Mouse (Mus musculus): Measurements from ENCODE around the gene Wsb1. TPM values are rescaled to one million over a fixed set of nuclear protein-coding genes. Genes with fewer than 3 reads are reported as not detected.

Wsb1 gene
- polyA plus RNA-seq, 1 experiment from 2014 or later = 517 TPM

DNA sequence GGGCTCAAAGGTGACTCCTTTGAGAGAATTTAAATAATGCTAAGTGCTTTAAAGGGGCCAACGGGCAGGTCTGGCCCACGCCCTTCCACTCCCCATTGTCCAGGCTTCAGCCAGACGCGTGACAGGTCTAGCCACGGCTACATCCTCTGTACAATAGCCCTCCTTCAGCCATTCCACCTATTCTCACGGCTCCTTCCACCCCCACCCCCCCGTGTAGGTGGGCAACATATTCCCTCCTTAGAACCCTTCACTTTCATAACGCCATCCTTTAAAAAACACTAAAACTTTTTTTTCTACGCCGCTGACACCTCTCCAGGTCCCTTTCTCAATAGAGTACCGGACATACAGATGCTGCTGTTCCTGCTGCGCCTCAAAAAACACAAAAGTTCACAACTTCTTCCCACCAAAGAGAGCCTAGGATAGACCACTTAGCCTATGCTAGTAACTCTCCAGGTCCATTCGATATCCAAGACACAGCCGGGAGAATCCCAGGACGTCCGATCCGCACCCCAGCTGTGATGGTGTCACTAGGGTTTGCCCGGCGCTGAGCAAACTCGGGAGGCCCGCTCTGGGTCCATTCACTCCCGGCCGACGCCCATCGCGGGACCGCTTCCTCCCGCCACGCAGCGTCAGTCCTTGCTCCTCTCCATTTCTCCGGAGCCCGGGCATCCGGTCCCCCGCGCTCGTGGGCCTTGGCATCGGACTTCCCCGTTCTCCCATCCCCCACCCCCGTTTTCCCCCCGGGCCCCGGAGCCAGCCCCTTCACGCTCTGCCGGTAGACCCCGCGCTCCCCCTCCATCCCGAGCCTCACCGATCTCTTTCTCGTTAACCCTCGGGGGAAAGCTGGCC lies 705 bp downstream of the Wsb1 start:
- H3K27ac ChIP-seq = peak overlapping the region; percentile 98
- no peaks in the 10 kb centered on the region for H3K9me3 ChIP-seq
- peaks cover 21% of the 10 kb centered on the region for H3K36me3 ChIP-seq
- WGBS = under 1% methylated on average over 49 of the region's 49 CpGs
- H3K27me3 ChIP-seq = no peaks in the 10 kb centered on the region
- H3K4me2 ChIP-seq (replicated peaks) = peak overlapping the region; percentile 88
- peaks cover 39% of the 10 kb centered on the region for H3K4me1 ChIP-seq (replicated peaks)
- peak; percentile 74 for ATAC-seq
- H3K9ac ChIP-seq (replicated peaks) = peak overlapping the region; percentile 98
- peak overlapping the region; percentile 94 for H3K4me3 ChIP-seq (replicated peaks)

- 25% methylated on average over 6 of the region's 6 CpGs for WGBS
- Histone ChIP-seq H3K4me1 (replicated peaks) (peaks cover 39% of the 10 kb centered on the region), H3K9ac (replicated peaks) (peak overlapping the region; percentile 98), H3K4me3 (replicated peaks) (peak overlapping the region; percentile 94), H3K36me3 (peaks cover 26% of the 10 kb centered on the region), H3K9me3 (no peaks in the 10 kb centered on the region), H3K4me2 (replicated peaks) (peak overlapping the region; percentile 88), H3K27ac (no peak overlapping the region; the same call in 1 of the 2 replicates), H3K27me3 (no peaks in the 10 kb centered on the region)
- peak; percentile 9; the same call in 1 of the 2 replicates for ATAC-seq
Measured at GRCm38 (mm10) chr11:79252881-79253541, 1.5 kb downstream of the Wsb1 start.

DNA sequence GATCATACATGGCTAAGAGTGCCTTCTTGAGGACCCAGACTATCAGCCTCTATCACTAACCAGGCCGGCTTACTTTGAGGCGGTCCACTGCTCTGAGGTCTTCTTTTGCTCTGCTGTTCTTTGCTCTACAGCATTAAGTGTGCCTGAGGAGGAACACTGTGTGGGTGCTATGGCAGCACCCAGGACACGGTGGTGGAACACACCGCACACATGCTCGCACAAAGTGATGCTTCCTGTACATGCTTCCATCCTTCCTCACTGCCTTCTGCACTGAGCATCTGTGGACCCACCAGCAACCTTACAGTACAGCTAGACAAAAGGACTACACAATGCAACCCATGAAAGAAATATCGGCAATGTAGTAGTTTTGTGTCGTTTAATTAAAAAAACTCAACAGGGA lies 15.4 kb downstream of the Wsb1 start:
- no peaks in the 10 kb centered on the region for H3K9me3 ChIP-seq
- no peak overlapping the region for H3K9ac ChIP-seq (replicated peaks)
- H3K36me3 ChIP-seq = peaks cover 52% of the 10 kb centered on the region
- no peaks in the 10 kb centered on the region for H3K27me3 ChIP-seq
- no peaks in the 10 kb centered on the region for H3K4me1 ChIP-seq (replicated peaks)
- H3K4me2 ChIP-seq (replicated peaks) = no peak overlapping the region
- WGBS = 96% methylated on average over 7 of the region's 7 CpGs
- no peak for ATAC-seq
- no peak overlapping the region for H3K4me3 ChIP-seq (replicated peaks)
- H3K27ac ChIP-seq = no peak overlapping the region

- no peak overlapping the region for H3K27ac ChIP-seq
- no peak overlapping the region for H3K4me2 ChIP-seq (replicated peaks)
- H3K4me1 ChIP-seq (replicated peaks) = no peaks in the 10 kb centered on the region
- no peaks in the 10 kb centered on the region for H3K27me3 ChIP-seq
- WGBS = 36% methylated on average over 1 of the region's 1 CpGs
- no peak overlapping the region for H3K4me3 ChIP-seq (replicated peaks)
- H3K9ac ChIP-seq (replicated peaks) = no peak overlapping the region
- peaks cover 51% of the 10 kb centered on the region for H3K36me3 ChIP-seq
- ATAC-seq = no peak
- H3K9me3 ChIP-seq = no peaks in the 10 kb centered on the region
Measured at GRCm38 (mm10) chr11:79238398-79238752, 16.1 kb downstream of the Wsb1 start.

- peaks cover 47% of the 10 kb centered on the region for H3K36me3 ChIP-seq
- ATAC-seq = no peak
- no peaks in the 10 kb centered on the region for H3K4me1 ChIP-seq (replicated peaks)
- no peaks in the 10 kb centered on the region for H3K9me3 ChIP-seq
- 92% methylated on average over 11 of the region's 11 CpGs for WGBS
- H3K27me3 ChIP-seq = no peaks in the 10 kb centered on the region
- H3K4me2 ChIP-seq (replicated peaks) = no peak overlapping the region
- no peak overlapping the region for H3K27ac ChIP-seq
- H3K4me3 ChIP-seq (replicated peaks) = no peak overlapping the region
- no peak overlapping the region for H3K9ac ChIP-seq (replicated peaks)
Measured at GRCm38 (mm10) chr11:79237644-79238397, 16.6 kb downstream of the Wsb1 start.

GRCm38 (mm10) chr11:79230251-79230570 lies 24.3 kb downstream of the Wsb1 start:
- no peak overlapping the region for H3K9ac ChIP-seq (replicated peaks)
- H3K27ac ChIP-seq = no peak overlapping the region
- H3K27me3 ChIP-seq = no peaks in the 10 kb centered on the region
- no peak overlapping the region for H3K4me2 ChIP-seq (replicated peaks)
- WGBS = 90% methylated on average over 13 of the region's 13 CpGs
- H3K9me3 ChIP-seq = no peaks in the 10 kb centered on the region
- H3K4me3 ChIP-seq (replicated peaks) = no peak overlapping the region
- no peaks in the 10 kb centered on the region for H3K36me3 ChIP-seq
- H3K4me1 ChIP-seq (replicated peaks) = no peaks in the 10 kb centered on the region
- no peak for ATAC-seq

DNA sequence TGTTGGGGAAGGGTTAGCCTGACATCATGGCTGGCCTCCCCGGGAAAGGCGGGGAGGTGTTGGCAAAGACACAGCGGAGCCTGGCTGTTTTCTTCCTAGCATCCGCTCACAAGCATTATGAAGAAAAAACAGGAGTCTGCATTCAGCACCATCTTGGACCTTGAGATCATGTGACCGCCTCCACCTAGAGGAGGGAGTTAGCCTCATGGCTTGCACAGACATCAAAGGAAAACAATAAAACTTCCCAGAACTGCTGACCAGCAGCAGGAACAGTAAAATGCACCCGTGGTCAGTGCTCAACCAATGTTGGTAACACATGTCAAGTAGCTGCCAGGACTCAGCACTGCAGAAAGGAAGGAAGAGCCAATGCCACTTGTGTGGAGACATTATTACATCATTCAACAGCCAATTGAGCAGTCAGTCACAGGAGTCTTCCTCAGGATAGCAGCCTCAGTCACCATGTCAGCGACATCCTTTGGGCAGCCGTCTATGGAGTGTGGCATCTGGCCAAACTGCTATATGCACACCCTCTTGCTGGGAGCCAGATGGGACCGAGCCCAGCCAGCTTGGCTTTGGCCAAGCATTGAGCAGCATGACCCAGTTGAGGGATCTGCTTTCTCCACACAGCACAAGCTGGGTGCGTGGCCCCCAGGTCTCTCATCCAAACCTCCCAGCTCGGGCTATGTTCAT lies 24.8 kb downstream of the Wsb1 start:
- whole genome bisulfite sequencing = 90% methylated on average over 11 of the region's 11 CpGs
- no peak overlapping the region for H3K4me2 ChIP-seq (replicated peaks)
- ATAC-seq = no peak
- H3K36me3 ChIP-seq = no peaks in the 10 kb centered on the region
- no peaks in the 10 kb centered on the region for H3K9me3 ChIP-seq
- H3K4me1 ChIP-seq (replicated peaks) = no peaks in the 10 kb centered on the region; the same call in 1 of the 2 replicates
- H3K9ac ChIP-seq (replicated peaks) = no peak overlapping the region
- no peak overlapping the region for H3K4me3 ChIP-seq (replicated peaks)
- no peaks in the 10 kb centered on the region for H3K27me3 ChIP-seq
- H3K27ac ChIP-seq = no peak overlapping the region

DNA sequence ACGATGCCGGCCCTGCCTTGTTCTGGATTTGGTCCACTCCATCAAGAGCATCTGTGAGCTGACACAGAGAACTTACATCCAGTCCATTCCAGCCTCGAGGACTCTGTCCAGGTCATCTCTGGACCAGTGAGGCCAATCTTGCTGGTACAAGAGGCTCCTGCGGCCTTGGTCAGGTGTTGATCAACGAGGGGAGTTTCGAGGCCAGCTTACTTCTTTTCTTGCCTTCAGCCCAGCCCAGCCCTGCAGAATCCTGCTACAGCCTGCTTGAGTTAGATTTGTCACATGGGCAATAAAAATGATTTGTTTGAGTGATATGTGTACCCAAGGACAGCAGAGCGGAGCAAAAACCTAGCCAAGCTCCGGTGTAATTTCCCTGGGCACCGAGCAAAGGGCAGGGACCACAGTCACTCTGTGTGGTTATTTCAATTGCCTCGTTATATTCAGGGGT lies 25.4 kb downstream of the Wsb1 start:
- Histone ChIP-seq H3K4me1 (replicated peaks) (no peaks in the 10 kb centered on the region; the same call in 1 of the 2 replicates), H3K4me3 (replicated peaks) (no peak overlapping the region), H3K9ac (replicated peaks) (no peak overlapping the region), H3K4me2 (replicated peaks) (no peak overlapping the region), H3K27ac (no peak overlapping the region), H3K9me3 (no peaks in the 10 kb centered on the region), H3K36me3 (no peaks in the 10 kb centered on the region), H3K27me3 (no peaks in the 10 kb centered on the region)
- 86% methylated on average over 10 of the region's 10 CpGs for WGBS
- ATAC-seq = no peak

DNA sequence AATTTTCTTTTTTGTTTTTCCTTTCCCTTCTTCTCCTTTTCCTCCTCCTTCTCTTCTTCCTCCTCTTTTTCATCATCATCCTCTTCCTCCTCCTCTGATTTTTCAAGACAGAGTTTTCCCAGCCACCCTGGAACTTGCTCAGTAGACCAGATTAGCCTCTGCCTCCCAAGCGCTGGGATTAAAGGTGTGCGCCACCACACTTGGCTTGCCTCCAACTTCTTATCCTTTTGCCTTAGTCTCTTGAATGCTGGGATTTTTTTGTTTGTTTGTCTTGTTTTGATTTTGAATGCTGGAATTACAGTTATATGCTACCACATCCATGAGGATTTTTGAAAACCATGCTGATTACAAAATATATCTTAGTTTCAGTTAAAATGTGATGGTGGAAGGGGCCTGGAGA lies 26.4 kb downstream of the Wsb1 start:
- H3K4me1 ChIP-seq (replicated peaks) = no peaks in the 10 kb centered on the region; the same call in 1 of the 2 replicates

GRCm38 (mm10) chr11:79225371-79226155 lies 28.9 kb downstream of the Wsb1 start:
- H3K9ac ChIP-seq (replicated peaks) = no peak overlapping the region
- no peaks in the 10 kb centered on the region for H3K36me3 ChIP-seq
- ATAC-seq = no peak
- no peak overlapping the region for H3K4me2 ChIP-seq (replicated peaks)
- 80% methylated on average over 8 of the region's 8 CpGs for WGBS
- no peak overlapping the region for H3K27ac ChIP-seq
- H3K27me3 ChIP-seq = no peaks in the 10 kb centered on the region
- no peak overlapping the region for H3K4me3 ChIP-seq (replicated peaks)
- H3K9me3 ChIP-seq = no peaks in the 10 kb centered on the region
- H3K4me1 ChIP-seq (replicated peaks) = no peaks in the 10 kb centered on the region; the same call in 1 of the 2 replicates

More for the DNA sequence above, 26.4 kb downstream of the Wsb1 start:
- H3K4me2 ChIP-seq (replicated peaks) = no peak overlapping the region
- H3K9me3 ChIP-seq = no peaks in the 10 kb centered on the region
- ATAC-seq = no peak
- H3K36me3 ChIP-seq = no peaks in the 10 kb centered on the region
- H3K4me3 ChIP-seq (replicated peaks) = no peak overlapping the region
- no peaks in the 10 kb centered on the region for H3K27me3 ChIP-seq
- WGBS = 85% methylated on average over 2 of the region's 2 CpGs
- H3K27ac ChIP-seq = no peak overlapping the region
- H3K9ac ChIP-seq (replicated peaks) = no peak overlapping the region
